Mouse (Mus musculus) midbrain, postnatal 0 days (tissue): Measurements from ENCODE around the gene Cfap298. TPM values are rescaled to one million over a fixed set of nuclear protein-coding genes. Genes with fewer than 3 reads are reported as not detected.
A peak's percentile ranks its signal among the peaks of the same experiment; 100 is the strongest.

Experiments used
- ATAC-seq: fragments of 200-750 bp; cut with Nextera tagmentation; 2 replicates; pipeline ENCODE4 v1.8.0; 2017; ENCODE audit warnings: moderate number of reproducible peaks, mild to moderate bottlenecking, moderate TSS enrichment, moderate library complexity; ENCODE audit not compliant: low FRiP score
- DNase-seq: peaks from one replicate; pipeline ENCODE4 v3.0.0-alpha.2; 2015; ENCODE audit warnings: low spot score
- H3K27ac ChIP-seq: fragments of 300-500 bp; sonication (generic); 2 replicates; pipeline ENCODE4 v1.5.1; 2014; ENCODE audit warnings: low read depth, mild to moderate bottlenecking, low read length, mixed read lengths
- H3K27me3 ChIP-seq: fragments of 300-500 bp; sonication (generic); 2 replicates; pipeline ENCODE4 v1.6.1; 2014; ENCODE audit warnings: low read length, control low read depth, mixed read lengths; ENCODE audit not compliant: insufficient read depth
- H3K36me3 ChIP-seq: fragments of 300-500 bp; sonication (generic); 2 replicates; pipeline ENCODE4 v1.6.1; 2014; ENCODE audit warnings: low read length, control low read depth, mixed read lengths; ENCODE audit not compliant: insufficient read depth
- H3K4me1 ChIP-seq: fragments of 300-500 bp; sonication (generic); 2 replicates; pipeline ENCODE4 v1.6.1; 2014; ENCODE audit warnings: mild to moderate bottlenecking, control low read depth, antibody characterized with exemption, low read length, mixed read lengths; ENCODE audit not compliant: insufficient read depth
- H3K4me2 ChIP-seq: fragments of 300-500 bp; sonication (generic); 2 replicates; pipeline ENCODE4 v1.6.1; 2014; ENCODE audit warnings: low read depth, mild to moderate bottlenecking, low read length, mixed read lengths; ENCODE audit not compliant: poor library complexity, severe bottlenecking
- H3K4me3 ChIP-seq: fragments of 300-500 bp; sonication (generic); 2 replicates; pipeline ENCODE4 v1.5.1; 2014; ENCODE audit warnings: low read depth, mild to moderate bottlenecking, low read length, moderate library complexity
- H3K9ac ChIP-seq: fragments of 300-500 bp; sonication (generic); replicated peaks from 2 replicates; pipeline ENCODE4 v1.6.1; 2014; ENCODE audit warnings: mild to moderate bottlenecking, low read length, moderate library complexity, mixed read lengths; ENCODE audit not compliant: poor library complexity, severe bottlenecking
- H3K9me3 ChIP-seq: fragments of 300-500 bp; sonication (generic); 2 replicates; pipeline ENCODE4 v1.6.1; 2016; ENCODE audit warnings: low read length, control low read depth
- CTCF ChIP-seq: IDR thresholded peaks from 2 replicates; pipeline ENCODE4 v1.5.1; 2016; ENCODE audit warnings: antibody characterized with exemption, mild to moderate bottlenecking
- WGBS: fragments of 180-500 bp; shearing (Covaris S2); extraction: QIAGEN DNeasy Blood & Tissue Kit; methylation state at CpG from one replicate; pipeline ENCODE4 v1.1.7; 2014; 5-methylcytosine and 5-hydroxymethylcytosine counted together
- polyA plus RNA-seq: library from polyadenylated mRNA; unstranded; fragments of >200 nt; fragmentation: Nextera tagmentation; extraction: Ambion mirVana; gene quantifications from 2 replicates; pipeline ENCODE4 v1.2.1, GENCODE M21; 2015
- total RNA-seq: library from RNA; depleted of rRNA; stranded (reverse); fragments of >200 nt; gene quantifications from 2 replicates; pipeline ENCODE4 v1.2.3, GENCODE M21; 2014

Gene Cfap298
- total and polyA plus RNA-seq, 2 experiments from 2014 or later, result 19.0 to 66.2 TPM

GRCm38 (mm10) chr16:90958301-90959085 lies 23.6 kb upstream of the Cfap298 start:
- Histone ChIP-seq H3K4me3 (no peak overlapping the region), H3K9me3 (no peaks in the 10 kb centered on the region), H3K27me3 (no peaks in the 10 kb centered on the region), H3K27ac (no peak overlapping the region), H3K4me2 (no peak overlapping the region), H3K9ac (no peak overlapping the region), H3K4me1 (no peaks in the 10 kb centered on the region), H3K36me3 (peaks cover 44% of the 10 kb centered on the region)
- TF ChIP-seq CTCF, result no peak
- DNase-seq, result no peak
- 82% methylated on average over 5 of the region's 5 CpGs for WGBS
- ATAC-seq, result no peak

GRCm38 (mm10) chr16:90955494-90955893 lies 20.6 kb upstream of the Cfap298 start:
- Histone ChIP-seq H3K4me1 (no peaks in the 10 kb centered on the region), H3K9me3 (no peaks in the 10 kb centered on the region), H3K9ac (no peak overlapping the region), H3K4me3 (no peak overlapping the region), H3K4me2 (no peak overlapping the region), H3K36me3 (peaks cover 57% of the 10 kb centered on the region), H3K27me3 (no peaks in the 10 kb centered on the region), H3K27ac (no peak overlapping the region)
- WGBS, result 88% methylated on average over 6 of the region's 6 CpGs
- ATAC-seq (no peak), DNase-seq (no peak)
- no peak for TF ChIP-seq CTCF

- WGBS, result 91% methylated on average over 6 of the region's 6 CpGs
- peaks cover 52% of the 10 kb centered on the region for H3K36me3 ChIP-seq
- peak; percentile 34 for DNase-seq
Observed at GRCm38 (mm10) chr16:90953770-90954169, 18.9 kb upstream of the Cfap298 start.

GRCm38 (mm10) chr16:90953147-90953546 lies 18.2 kb upstream of the Cfap298 start:
- H3K4me2 ChIP-seq, result no peak overlapping the region
- TF ChIP-seq CTCF, result no peak
- H3K27me3 ChIP-seq, result no peaks in the 10 kb centered on the region
- no peaks in the 10 kb centered on the region for H3K4me1 ChIP-seq
- no peak overlapping the region for H3K9ac ChIP-seq
- no peak for DNase-seq
- ATAC-seq, result no peak
- H3K4me3 ChIP-seq, result no peak overlapping the region
- no peaks in the 10 kb centered on the region for H3K9me3 ChIP-seq
- no peak overlapping the region for H3K27ac ChIP-seq
- WGBS, result 92% methylated on average over 9 of the region's 9 CpGs
- peaks cover 46% of the 10 kb centered on the region for H3K36me3 ChIP-seq

More at GRCm38 (mm10) chr16:90953770-90954169, 18.9 kb upstream of the Cfap298 start:
- H3K4me3 ChIP-seq, result no peak overlapping the region
- H3K4me1 ChIP-seq, result no peaks in the 10 kb centered on the region
- H3K4me2 ChIP-seq, result no peak overlapping the region
- no peak for ATAC-seq
- no peak overlapping the region for H3K27ac ChIP-seq
- H3K9ac ChIP-seq, result no peak overlapping the region
- TF ChIP-seq CTCF, result peak; percentile 49
- H3K27me3 ChIP-seq, result no peaks in the 10 kb centered on the region
- H3K9me3 ChIP-seq, result no peaks in the 10 kb centered on the region

- Histone ChIP-seq H3K4me1 (no peaks in the 10 kb centered on the region), H3K27ac (no peak overlapping the region), H3K36me3 (peaks cover 47% of the 10 kb centered on the region), H3K27me3 (no peaks in the 10 kb centered on the region), H3K4me3 (no peak overlapping the region), H3K9ac (no peak overlapping the region), H3K9me3 (no peaks in the 10 kb centered on the region), H3K4me2 (no peak overlapping the region)
- DNase-seq, result peak; percentile 1
- TF ChIP-seq CTCF, result no peak
- 53% methylated on average over 17 of the region's 17 CpGs for WGBS
- no peak for ATAC-seq
Observed at GRCm38 (mm10) chr16:90950354-90950963, 15.5 kb upstream of the Cfap298 start.

- no peaks in the 10 kb centered on the region for H3K27me3 ChIP-seq
- ATAC-seq (no peak), DNase-seq (no peak)
- H3K4me2 ChIP-seq, result no peak overlapping the region
- no peak overlapping the region for H3K9ac ChIP-seq
- no peaks in the 10 kb centered on the region for H3K4me1 ChIP-seq
- no peak for TF ChIP-seq CTCF
- no peak overlapping the region for H3K27ac ChIP-seq
- WGBS, result 78% methylated on average over 8 of the region's 8 CpGs
- H3K36me3 ChIP-seq, result peaks cover 57% of the 10 kb centered on the region
- H3K9me3 ChIP-seq, result no peaks in the 10 kb centered on the region
- no peak overlapping the region for H3K4me3 ChIP-seq
Observed at GRCm38 (mm10) chr16:90946977-90947376, 12.1 kb upstream of the Cfap298 start.
